Comparison of ENCODE assay signal across 8 mouse cellular contexts in genomic region chr19:34662067-34662507, GRCm38 (mm10). TPM values are rescaled to one million over a fixed set of nuclear protein-coding genes. Genes with fewer than 3 reads are reported as not detected.
DNase-seq lines count a peak whose midpoint lies in the region; ATAC-seq and TF ChIP-seq lines count a peak whose summit lies in the region.

No protein-coding gene starts in this region.

- no peaks in the 10 kb centered on the region for H3K9me3 ChIP-seq in ES-E14 (ENCODE audit: control insufficient read depth, insufficient read depth, low read depth, low read length)
- no peaks in the 10 kb centered on the region for H3K9me3 ChIP-seq in forebrain, embryonic 10.5 days
- H3K9me3 ChIP-seq in heart, embryonic 14.5 days (ENCODE audit: control insufficient read depth, low read length) = no peaks in the 10 kb centered on the region
- H3K9me3 ChIP-seq in liver, embryonic 14.5 days (ENCODE audit: control insufficient read depth, low read length) = no peaks in the 10 kb centered on the region
- H3K9me3 ChIP-seq in neural tube, embryonic 11.5 days (ENCODE audit: control insufficient read depth, low read length) = no peaks in the 10 kb centered on the region

- DNase-seq in ES-E14 (ENCODE audit: low read depth, low spot score) = peak; percentile 77
- peak; percentile 56 for DNase-seq in c-Kit-positive CD71-negative TER-119-negative erythroid progenitor cells, embryonic 14.5 days (ENCODE audit: low read depth)
- peak; percentile 66 for DNase-seq in forebrain, embryonic 10.5 days (ENCODE audit: extremely low spot score, low spot score)
- peak; percentile 80 for DNase-seq in kidney, postnatal 10 days
- peak; percentile 58 to 66 (median 63) for DNase-seq in liver, embryonic 14.5 days (ENCODE audit: low read depth in 3 of 3, low spot score in 3 of 3)
- peak; percentile 70 for DNase-seq in neural tube, embryonic 11.5 days (ENCODE audit: low spot score)
- peak; percentile 5 to 13 for DNase-seq in thymus, postnatal 10 days (ENCODE audit: low spot score in 2 of 2)

- H3K9ac ChIP-seq in ES-E14 (ENCODE audit: insufficient read depth, low read depth, low read length, poor library complexity, severe bottlenecking) = no peak overlapping the region; the same call in 1 of the 2 replicates
- H3K9ac ChIP-seq in heart, embryonic 14.5 days (ENCODE audit: low read length) = peak overlapping the region; percentile 62
- H3K9ac ChIP-seq in liver, embryonic 14.5 days (replicated peaks) = peak overlapping the region; percentile 39
- no peak overlapping the region for H3K9ac ChIP-seq in neural tube, embryonic 11.5 days (ENCODE audit: low read length)

- H3K4me2 ChIP-seq in heart, embryonic 14.5 days (ENCODE audit: low read length) = peak overlapping the region; percentile 67
- peak overlapping the region; percentile 64 for H3K4me2 ChIP-seq in liver, embryonic 14.5 days (ENCODE audit: low read depth)
- H3K4me2 ChIP-seq in neural tube, embryonic 11.5 days (ENCODE audit: low read depth) = peak overlapping the region; percentile 26; the same call in 1 of the 2 replicates

- in situ Hi-C loops in ES-E14 (cut with MboI; ENCODE audit: low sequenced_read_pairs in 2 of 2, unreplicated experiment in 2 of 2) = loop anchor here in 1 of 2 experiments (25.0 kb wide), 1 partner anchor 325 kb away; no protein-coding TSS in a partner anchor

- no peaks in the 10 kb centered on the region for H3K36me3 ChIP-seq in ES-E14 (ENCODE audit: control insufficient read depth, insufficient read depth, low read length, poor library complexity, severe bottlenecking)
- no peaks in the 10 kb centered on the region for H3K36me3 ChIP-seq in forebrain, embryonic 10.5 days (replicated peaks)
- no peaks in the 10 kb centered on the region for H3K36me3 ChIP-seq in heart, embryonic 14.5 days (ENCODE audit: control insufficient read depth, insufficient read depth, low read length)
- H3K36me3 ChIP-seq in liver, embryonic 14.5 days (replicated peaks; ENCODE audit: control insufficient read depth, insufficient read depth, low read depth) = no peaks in the 10 kb centered on the region
- H3K36me3 ChIP-seq in neural tube, embryonic 11.5 days (ENCODE audit: control insufficient read depth, insufficient read depth, low read length) = no peaks in the 10 kb centered on the region

- H3K27me3 ChIP-seq in forebrain, embryonic 10.5 days (ENCODE audit: poor library complexity, severe bottlenecking) = no peaks in the 10 kb centered on the region
- H3K27me3 ChIP-seq in heart, embryonic 14.5 days (ENCODE audit: control insufficient read depth, insufficient read depth, low read length) = no peaks in the 10 kb centered on the region
- no peaks in the 10 kb centered on the region for H3K27me3 ChIP-seq in liver, embryonic 14.5 days (ENCODE audit: control insufficient read depth, insufficient read depth, low read length)
- no peaks in the 10 kb centered on the region for H3K27me3 ChIP-seq in neural tube, embryonic 11.5 days (ENCODE audit: control insufficient read depth, insufficient read depth, low read length)

- ATAC-seq in heart, embryonic 14.5 days (ENCODE audit: insufficient number of reproducible peaks, insufficient read depth, low FRiP score, low read depth) = peak; percentile 93
- ATAC-seq in liver, embryonic 14.5 days (ENCODE audit: insufficient read depth) = peak; percentile 86
- peak; percentile 83 for ATAC-seq in neural tube, embryonic 11.5 days (ENCODE audit: insufficient read depth, low FRiP score, low TSS enrichment)

- H3K4me3 ChIP-seq in ES-E14 (ENCODE audit: insufficient read depth in 1 of 2, low read depth in 1 of 2, low read length in 2 of 2, poor library complexity in 1 of 2, severe bottlenecking in 1 of 2) = peak overlapping the region; percentile 22 to 44; a peak in 3 of 4 replicates
- peak overlapping the region; percentile 43 for H3K4me3 ChIP-seq in forebrain, embryonic 10.5 days
- peak overlapping the region; percentile 44 to 50 for H3K4me3 ChIP-seq in heart, embryonic 14.5 days (ENCODE audit: control insufficient read depth in 1 of 2, insufficient read depth in 1 of 2, low read depth in 1 of 2, low read length in 2 of 2)
- peak overlapping the region; percentile 32 to 59 for H3K4me3 ChIP-seq in liver, embryonic 14.5 days (ENCODE audit: insufficient read depth in 1 of 2, low read depth in 2 of 2, low read length in 2 of 2)
- 0 out of 2 replicates have a peak overlapping the region, but pooled peaks have one; percentile 11 for H3K4me3 ChIP-seq in neural tube, embryonic 11.5 days (ENCODE audit: low read depth, low read length)

- TF ChIP-seq EP300 in liver, embryonic 14.5 days (IDR thresholded peaks at IDR 0.05; ENCODE audit: low read depth) = no peak

- no peak overlapping the region for H3K27ac ChIP-seq in ES-E14 (ENCODE audit: insufficient read depth, low read depth, low read length, poor library complexity, severe bottlenecking)
- H3K27ac ChIP-seq in forebrain, embryonic 10.5 days = no peak overlapping the region
- H3K27ac ChIP-seq in heart, embryonic 14.5 days (replicated peaks in 1 of 2; ENCODE audit: control insufficient read depth in 1 of 2, insufficient read depth in 1 of 2, low read depth in 2 of 2, low read length in 2 of 2) = peak overlapping the region; percentile 34 to 68; a peak in 3 of 4 replicates
- no peak overlapping the region for H3K27ac ChIP-seq in liver, embryonic 14.5 days
- H3K27ac ChIP-seq in neural tube, embryonic 11.5 days (ENCODE audit: low read depth, low read length) = no peak overlapping the region

- 20% methylated on average over 13 of the region's 13 CpGs for WGBS in forebrain, embryonic 10.5 days
- WGBS in heart, embryonic 14.5 days = 7% methylated on average over 13 of the region's 13 CpGs
- 16% methylated on average over 13 of the region's 13 CpGs for WGBS in liver, embryonic 14.5 days (ENCODE audit: insufficient replicate concordance)
- WGBS in neural tube, embryonic 11.5 days = 20% methylated on average over 13 of the region's 13 CpGs

- peak; percentile 84 for TF ChIP-seq CTCF in liver, embryonic 14.5 days (IDR thresholded peaks at IDR 0.05; ENCODE audit: low read depth)

- H3K4me1 ChIP-seq in ES-E14 (ENCODE audit: control insufficient read depth in 2 of 2, insufficient read depth in 2 of 2, low read length in 2 of 2, poor library complexity in 1 of 2) = peaks cover 1 to 2% of the 10 kb centered on the region in 2 experiments; a peak in 2 of 4 replicates
- H3K4me1 ChIP-seq in forebrain, embryonic 10.5 days = peaks cover 6% of the 10 kb centered on the region
- H3K4me1 ChIP-seq in heart, embryonic 14.5 days (ENCODE audit: control insufficient read depth in 2 of 2, insufficient read depth in 2 of 2, low read length in 2 of 2) = peaks cover 0 to 9% of the 10 kb centered on the region in 2 experiments; a peak in 2 of 4 replicates
- H3K4me1 ChIP-seq in liver, embryonic 14.5 days (replicated peaks; ENCODE audit: control insufficient read depth in 2 of 2, insufficient read depth in 2 of 2, low read length in 1 of 2) = peaks cover 17 to 22% of the 10 kb centered on the region in 2 experiments
- no peaks in the 10 kb centered on the region for H3K4me1 ChIP-seq in neural tube, embryonic 11.5 days (ENCODE audit: control insufficient read depth, insufficient read depth, low read length)

TF ChIP-seq in ES-E14, 5 proteins besides CTCF, POLR2A, EP300 and RAD21:
- no peak for TF ChIP-seq ZNF384 (IDR thresholded peaks at IDR 0.05; ENCODE audit: low read depth, low read length)
- TF ChIP-seq ZC3H11A (IDR thresholded peaks at IDR 0.05; ENCODE audit: borderline replicate concordance, low read depth, low read length) = peak; percentile 62; the same call in 1 of the 2 replicates
- TF ChIP-seq HCFC1 (IDR thresholded peaks at IDR 0.05; ENCODE audit: borderline replicate concordance, insufficient read depth, low read length) = no peak
- TF ChIP-seq MAFK (IDR thresholded peaks at IDR 0.05; ENCODE audit: insufficient read depth, low read depth, low read length) = no peak
- no peak for TF ChIP-seq CHD2 (IDR thresholded peaks at IDR 0.05; ENCODE audit: low read depth, low read length)

RNA-seq across cellular contexts. Expression of gene Ifit1, which starts 21.4 kb away (rescaled TPM):
- 0.16 TPM in 1 of 2 replicates, not detected in the other for total RNA-seq in ES-E14 (2012; rRNA removed)
- polyA plus RNA-seq in forebrain, embryonic 10.5 days (2016; fragmentation: Nextera tagmentation; extraction: Ambion mirVana) = 0.11 TPM in 1 of 2 replicates, not detected in the other
- polyA plus RNA-seq in heart, embryonic 14.5 days (2014; fragmentation: Nextera tagmentation; extraction: Ambion mirVana) = 0.43 and 1.1 TPM in 2 replicates
- polyA plus RNA-seq in liver, embryonic 14.5 days (2012; rRNA removed) = 0.34 and 0.63 TPM in 2 replicates
- 0.78 and 1.1 TPM in 2 replicates for polyA plus RNA-seq in liver, embryonic 14.5 days (2014; fragmentation: Nextera tagmentation; extraction: Ambion mirVana)
- 0.11 TPM in 1 of 2 replicates, not detected in the other for polyA plus RNA-seq in neural tube, embryonic 11.5 days (2014; fragmentation: Nextera tagmentation; extraction: Ambion mirVana)

RNA-seq across cellular contexts. Expression of gene Ifit1bl2, which starts 21.5 kb away (rescaled TPM):
- total RNA-seq in ES-E14 (2012; rRNA removed) = not detected in 2 replicates
- not detected in 2 replicates for polyA plus RNA-seq in forebrain, embryonic 10.5 days (2016; fragmentation: Nextera tagmentation; extraction: Ambion mirVana)
- polyA plus RNA-seq in heart, embryonic 14.5 days (2014; fragmentation: Nextera tagmentation; extraction: Ambion mirVana) = 1.0 and 1.1 TPM in 2 replicates
- polyA plus RNA-seq in liver, embryonic 14.5 days (2012; rRNA removed) = 0.04 TPM in 1 of 2 replicates, not detected in the other
- polyA plus RNA-seq in liver, embryonic 14.5 days (2014; fragmentation: Nextera tagmentation; extraction: Ambion mirVana) = not detected in 2 replicates
- 0.11 TPM in 1 of 2 replicates, not detected in the other for polyA plus RNA-seq in neural tube, embryonic 11.5 days (2014; fragmentation: Nextera tagmentation; extraction: Ambion mirVana)

RNA-seq across cellular contexts. Expression of gene Ifit3b, which starts 54.3 kb away (rescaled TPM):
- not detected in 2 replicates for total RNA-seq in ES-E14 (2012; rRNA removed)
- not detected in 2 replicates for polyA plus RNA-seq in forebrain, embryonic 10.5 days (2016; fragmentation: Nextera tagmentation; extraction: Ambion mirVana)
- 0.30 and 0.54 TPM in 2 replicates for polyA plus RNA-seq in heart, embryonic 14.5 days (2014; fragmentation: Nextera tagmentation; extraction: Ambion mirVana)
- 0.12 and 0.21 TPM in 2 replicates for polyA plus RNA-seq in liver, embryonic 14.5 days (2012; rRNA removed)
- polyA plus RNA-seq in liver, embryonic 14.5 days (2014; fragmentation: Nextera tagmentation; extraction: Ambion mirVana) = 0.11 and 0.24 TPM in 2 replicates
- not detected in 2 replicates for polyA plus RNA-seq in neural tube, embryonic 11.5 days (2014; fragmentation: Nextera tagmentation; extraction: Ambion mirVana)

Comparison
In these comparisons a context has a peak if more than half of its experiments do, and no peak if none do; other contexts are left out.
1. DNase-seq: peak in every context shown above with its lines; median percentile 80 in kidney, postnatal 10 days; 77 in ES-E14; 70 in neural tube, embryonic 11.5 days; 66 in forebrain, embryonic 10.5 days; 63 in liver, embryonic 14.5 days; 56 in c-Kit-positive CD71-negative TER-119-negative erythroid progenitor cells, embryonic 14.5 days; 9 in thymus, postnatal 10 days.
2. H3K27ac ChIP-seq: peak in heart, embryonic 14.5 days (2 of 2); none in ES-E14 (single experiment), forebrain, embryonic 10.5 days (single experiment), liver, embryonic 14.5 days (single experiment) and neural tube, embryonic 11.5 days (single experiment).
3. H3K9ac ChIP-seq: peak in heart, embryonic 14.5 days (single experiment) and liver, embryonic 14.5 days (single experiment); none in ES-E14 (single experiment) and neural tube, embryonic 11.5 days (single experiment).
4. Peak in every context shown above with its lines, with median percentiles within 50 percentile points of each other: H3K4me3 ChIP-seq, ATAC-seq and H3K4me2 ChIP-seq.